Mouse (Mus musculus): ENCODE results near the gene Mchr1. TPM values are rescaled to one million over a fixed set of nuclear protein-coding genes. Genes with fewer than 3 reads are reported as not detected.

The Mchr1 gene
- polyA plus RNA-seq, 1 experiment from 2014 or later = 0.09 TPM

DNA sequence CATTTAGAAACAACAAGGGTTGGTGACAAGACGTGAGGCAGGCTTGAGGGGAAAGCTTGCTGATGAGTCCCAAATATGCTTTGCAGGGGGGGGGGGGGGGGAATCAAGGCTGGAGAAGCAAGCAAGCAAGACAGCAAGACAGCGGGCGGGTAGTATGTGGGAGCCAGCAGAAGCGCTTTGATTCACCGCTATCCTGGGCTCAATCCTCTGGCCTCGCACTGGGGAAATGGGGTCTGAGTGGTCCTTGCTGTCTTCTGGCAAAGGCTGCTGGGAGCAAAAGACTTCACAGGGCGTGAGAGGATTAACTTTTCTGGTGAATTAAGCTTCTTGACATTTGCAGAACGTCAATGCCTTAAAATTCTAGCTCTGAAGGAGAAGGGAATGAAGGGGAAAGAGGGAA lies 763 bp downstream of the Mchr1 start:
- H3K4me3 ChIP-seq (ENCODE audit: low read depth, low read length) = peak overlapping the region; percentile 34
- H3K27ac ChIP-seq (ENCODE audit: low read depth, low read length) = no peak overlapping the region
- peaks cover 2% of the 10 kb centered on the region for H3K27me3 ChIP-seq (ENCODE audit: control insufficient read depth, insufficient read depth, low read length)
- peaks cover 2% of the 10 kb centered on the region; the same call in 1 of the 2 replicates for H3K4me1 ChIP-seq (replicated peaks; ENCODE audit: control insufficient read depth, insufficient read depth, low read length)
- peak overlapping the region; percentile 87 for H3K4me2 ChIP-seq (replicated peaks; ENCODE audit: low read depth, low read length)
- no peak overlapping the region; the same call in 1 of the 2 replicates for H3K9ac ChIP-seq (ENCODE audit: low read depth, low read length)
- H3K36me3 ChIP-seq (ENCODE audit: control insufficient read depth, insufficient read depth, low read length) = no peaks in the 10 kb centered on the region
- WGBS = 7% methylated on average over 8 of the region's 8 CpGs
- H3K9me3 ChIP-seq (ENCODE audit: control insufficient read depth, low read length) = no peaks in the 10 kb centered on the region
- DNase-seq (ENCODE audit: low spot score) (no peak), ATAC-seq (ENCODE audit: low FRiP score) (no peak)

DNA sequence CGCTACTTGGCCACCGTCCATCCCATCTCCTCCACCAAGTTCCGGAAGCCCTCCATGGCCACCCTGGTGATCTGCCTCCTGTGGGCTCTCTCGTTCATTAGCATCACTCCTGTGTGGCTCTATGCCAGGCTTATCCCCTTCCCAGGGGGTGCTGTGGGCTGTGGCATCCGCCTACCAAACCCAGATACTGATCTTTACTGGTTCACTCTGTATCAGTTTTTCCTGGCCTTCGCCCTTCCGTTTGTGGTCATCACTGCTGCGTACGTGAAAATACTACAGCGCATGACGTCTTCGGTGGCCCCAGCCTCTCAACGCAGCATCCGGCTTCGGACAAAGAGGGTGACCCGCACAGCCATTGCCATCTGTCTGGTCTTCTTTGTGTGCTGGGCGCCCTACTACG lies 2.2 kb downstream of the Mchr1 start:
- Histone ChIP-seq H3K27me3 (ENCODE audit: control insufficient read depth, insufficient read depth, low read length) (peaks cover 2% of the 10 kb centered on the region), H3K27ac (ENCODE audit: low read depth, low read length) (no peak overlapping the region), H3K4me3 (ENCODE audit: low read depth, low read length) (no peak overlapping the region), H3K4me1 (replicated peaks; ENCODE audit: control insufficient read depth, insufficient read depth, low read length) (peaks cover 2% of the 10 kb centered on the region; the same call in 1 of the 2 replicates), H3K4me2 (replicated peaks; ENCODE audit: low read depth, low read length) (no peak overlapping the region), H3K9ac (ENCODE audit: low read depth, low read length) (no peak overlapping the region), H3K36me3 (ENCODE audit: control insufficient read depth, insufficient read depth, low read length) (no peaks in the 10 kb centered on the region), H3K9me3 (ENCODE audit: control insufficient read depth, low read length) (no peaks in the 10 kb centered on the region)
- DNase-seq (ENCODE audit: low spot score) (no peak), ATAC-seq (ENCODE audit: low FRiP score) (no peak)
- 93% methylated on average over 18 of the region's 18 CpGs for WGBS

DNA sequence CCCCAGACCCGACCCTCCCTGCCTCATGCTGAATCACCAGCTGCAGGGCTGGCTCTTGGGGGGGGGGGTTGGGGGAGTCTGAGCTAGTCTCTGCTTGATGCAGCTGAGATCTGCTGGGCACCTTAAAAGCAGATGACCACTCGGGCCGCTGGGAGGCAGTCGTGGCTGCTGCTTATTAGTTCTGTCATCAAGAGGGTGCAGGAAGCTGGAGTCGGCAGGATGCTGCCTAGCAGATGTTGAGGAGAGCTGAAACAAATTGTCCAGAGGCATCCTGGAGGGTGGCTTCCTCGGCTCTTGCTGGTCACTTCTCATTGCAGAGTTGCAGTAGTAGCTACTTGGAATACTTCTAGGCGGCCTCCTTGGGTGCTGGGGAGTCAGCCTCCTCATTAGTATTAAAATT lies 4.0 kb downstream of the Mchr1 start:
- no peak overlapping the region for H3K4me2 ChIP-seq (replicated peaks; ENCODE audit: low read depth, low read length)
- ATAC-seq (ENCODE audit: low FRiP score) = no peak
- H3K4me3 ChIP-seq (ENCODE audit: low read depth, low read length) = no peak overlapping the region
- H3K27ac ChIP-seq (ENCODE audit: low read depth, low read length) = no peak overlapping the region
- WGBS = 29% methylated on average over 7 of the region's 7 CpGs
- H3K9ac ChIP-seq (ENCODE audit: low read depth, low read length) = no peak overlapping the region
- no peaks in the 10 kb centered on the region for H3K36me3 ChIP-seq (ENCODE audit: control insufficient read depth, insufficient read depth, low read length)
- H3K4me1 ChIP-seq (replicated peaks; ENCODE audit: control insufficient read depth, insufficient read depth, low read length) = peaks cover 2% of the 10 kb centered on the region; the same call in 1 of the 2 replicates
- DNase-seq (ENCODE audit: low spot score) = peak; percentile 57
- H3K27me3 ChIP-seq (ENCODE audit: control insufficient read depth, insufficient read depth, low read length) = peaks cover 2% of the 10 kb centered on the region
- H3K9me3 ChIP-seq (ENCODE audit: control insufficient read depth, low read length) = no peaks in the 10 kb centered on the region

DNA sequence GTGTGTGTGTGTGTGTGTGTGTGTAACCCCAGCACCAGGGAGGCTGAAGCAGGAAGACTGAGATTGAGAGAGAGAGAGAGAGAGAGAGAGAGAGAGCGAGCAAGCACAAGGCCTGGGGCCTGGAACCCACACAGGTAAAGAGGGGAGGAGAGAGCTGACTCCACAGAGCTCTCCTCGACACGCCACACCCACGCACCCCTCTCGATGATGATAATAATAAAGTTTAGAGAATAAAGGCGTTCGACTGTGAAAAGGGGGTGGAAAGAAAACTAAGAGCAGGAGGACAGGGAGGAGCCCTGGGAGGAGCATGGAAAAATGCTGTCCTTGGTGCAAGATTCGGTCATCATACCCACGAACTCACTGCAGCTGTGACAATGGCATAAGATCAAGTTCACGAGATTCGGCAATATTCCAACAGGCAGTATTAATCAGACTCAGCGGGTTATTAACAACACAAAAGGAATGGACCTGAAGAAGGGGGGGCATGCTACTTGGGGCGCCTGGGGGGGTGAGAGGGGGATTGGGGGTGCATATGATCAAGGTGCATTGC lies 4.6 kb downstream of the Mchr1 start:
- ATAC-seq (ENCODE audit: low FRiP score) = no peak
- no peak for DNase-seq (ENCODE audit: low spot score)

DNA sequence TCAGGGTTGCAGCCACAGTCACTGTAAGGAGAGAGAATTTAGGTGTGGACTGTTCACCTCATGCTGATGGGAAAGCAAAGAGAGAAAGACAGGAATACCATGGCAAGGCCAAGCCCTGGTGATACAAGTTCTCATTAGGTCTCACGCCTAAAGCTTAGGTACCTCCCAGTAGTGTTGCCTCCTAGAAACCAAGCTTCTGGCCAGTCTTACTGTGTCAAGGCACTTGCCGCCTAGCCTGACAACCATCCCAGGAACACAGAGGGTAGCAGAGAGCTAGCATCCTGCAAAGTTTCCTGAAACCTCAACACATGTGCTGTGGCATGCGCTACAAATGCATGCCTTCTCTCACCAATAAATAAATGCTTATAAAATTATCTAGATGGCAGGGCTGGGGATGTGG lies 11.6 kb downstream of the Mchr1 start:
- Histone ChIP-seq H3K27ac (ENCODE audit: low read depth, low read length) (no peak overlapping the region), H3K36me3 (ENCODE audit: control insufficient read depth, insufficient read depth, low read length) (no peaks in the 10 kb centered on the region), H3K9me3 (ENCODE audit: control insufficient read depth, low read length) (no peaks in the 10 kb centered on the region), H3K9ac (ENCODE audit: low read depth, low read length) (no peak overlapping the region), H3K4me2 (replicated peaks; ENCODE audit: low read depth, low read length) (no peak overlapping the region), H3K4me1 (replicated peaks; ENCODE audit: control insufficient read depth, insufficient read depth, low read length) (no peaks in the 10 kb centered on the region), H3K4me3 (ENCODE audit: low read depth, low read length) (no peak overlapping the region), H3K27me3 (ENCODE audit: control insufficient read depth, insufficient read depth, low read length) (no peaks in the 10 kb centered on the region)
- 90% methylated on average over 3 of the region's 3 CpGs for WGBS
- ATAC-seq (ENCODE audit: low FRiP score) = no peak
- no peak for DNase-seq (ENCODE audit: low spot score)

More for the DNA sequence above, 4.6 kb downstream of the Mchr1 start:
- H3K9ac ChIP-seq (ENCODE audit: low read depth, low read length) = no peak overlapping the region
- WGBS = 75% methylated on average over 13 of the region's 13 CpGs
- H3K9me3 ChIP-seq (ENCODE audit: control insufficient read depth, low read length) = no peaks in the 10 kb centered on the region
- peaks cover 2% of the 10 kb centered on the region for H3K27me3 ChIP-seq (ENCODE audit: control insufficient read depth, insufficient read depth, low read length)
- no peak overlapping the region for H3K27ac ChIP-seq (ENCODE audit: low read depth, low read length)
- no peak overlapping the region for H3K4me3 ChIP-seq (ENCODE audit: low read depth, low read length)
- H3K4me1 ChIP-seq (replicated peaks; ENCODE audit: control insufficient read depth, insufficient read depth, low read length) = peaks cover 2% of the 10 kb centered on the region; the same call in 1 of the 2 replicates
- no peak overlapping the region for H3K4me2 ChIP-seq (replicated peaks; ENCODE audit: low read depth, low read length)
- H3K36me3 ChIP-seq (ENCODE audit: control insufficient read depth, insufficient read depth, low read length) = no peaks in the 10 kb centered on the region

DNA sequence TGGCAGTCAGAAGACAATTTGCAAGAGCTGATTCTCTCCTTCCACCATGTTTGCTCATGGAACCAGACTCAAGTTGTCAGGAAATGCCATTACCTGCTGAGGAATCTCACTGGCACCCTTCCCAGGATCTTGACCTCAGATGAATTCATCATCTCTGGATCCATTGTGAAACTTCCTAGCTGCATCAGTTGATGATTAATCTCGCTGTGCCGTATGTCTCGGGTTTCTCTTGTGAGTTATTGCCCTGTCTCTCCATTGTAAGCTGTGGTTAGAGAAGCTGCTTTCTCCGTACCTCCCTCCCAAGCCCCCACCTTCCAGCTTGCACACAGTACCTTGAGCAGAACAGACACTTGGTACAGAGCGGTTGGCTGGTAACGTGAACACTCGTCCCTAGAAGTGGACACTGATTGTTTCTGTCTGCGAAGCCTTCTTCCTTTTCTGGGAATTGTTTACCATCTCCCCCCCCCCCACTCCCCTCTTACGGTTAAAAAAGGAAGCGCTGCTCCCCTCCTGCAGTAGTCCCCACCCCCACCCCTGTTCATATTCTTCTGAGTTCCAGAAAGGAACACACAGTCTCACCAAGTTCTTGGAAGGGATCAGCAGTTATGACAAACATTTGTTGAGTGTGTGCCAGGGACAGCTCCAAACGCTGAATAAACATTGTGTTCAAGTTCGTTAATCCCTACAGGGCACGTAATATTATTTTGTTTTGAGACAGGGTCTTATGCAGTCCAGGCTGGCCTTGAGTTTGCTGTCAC lies 12.5 kb downstream of the Mchr1 start:
- Histone ChIP-seq H3K27ac (ENCODE audit: low read depth, low read length) (no peak overlapping the region), H3K9me3 (ENCODE audit: control insufficient read depth, low read length) (no peaks in the 10 kb centered on the region), H3K4me1 (replicated peaks; ENCODE audit: control insufficient read depth, insufficient read depth, low read length) (no peaks in the 10 kb centered on the region), H3K4me3 (ENCODE audit: low read depth, low read length) (no peak overlapping the region), H3K27me3 (ENCODE audit: control insufficient read depth, insufficient read depth, low read length) (no peaks in the 10 kb centered on the region), H3K9ac (ENCODE audit: low read depth, low read length) (no peak overlapping the region), H3K4me2 (replicated peaks; ENCODE audit: low read depth, low read length) (no peak overlapping the region), H3K36me3 (ENCODE audit: control insufficient read depth, insufficient read depth, low read length) (no peaks in the 10 kb centered on the region)
- DNase-seq (ENCODE audit: low spot score) (no peak), ATAC-seq (ENCODE audit: low FRiP score) (no peak)
- WGBS = 60% methylated on average over 13 of the region's 13 CpGs

DNA sequence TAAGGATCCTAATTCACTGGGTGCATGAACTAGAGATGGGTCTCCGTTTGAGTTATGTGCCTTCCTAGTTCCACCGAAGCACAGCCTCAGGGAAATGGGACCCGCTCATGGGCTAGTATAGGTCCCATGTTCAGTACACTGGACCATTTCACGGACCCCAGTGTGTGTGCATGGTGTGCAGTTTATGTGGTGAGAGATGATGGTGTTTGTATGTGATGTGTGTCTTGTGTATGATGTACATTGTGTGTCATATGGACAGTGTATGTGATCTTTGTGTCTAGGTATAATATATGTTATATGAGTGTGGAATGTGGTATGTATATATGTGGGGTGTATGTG lies 13.0 kb downstream of the Mchr1 start:
- ATAC-seq (ENCODE audit: low FRiP score) (no peak), DNase-seq (ENCODE audit: low spot score) (no peak)
- Histone ChIP-seq H3K4me1 (replicated peaks; ENCODE audit: control insufficient read depth, insufficient read depth, low read length) (no peaks in the 10 kb centered on the region), H3K27ac (ENCODE audit: low read depth, low read length) (no peak overlapping the region), H3K9ac (ENCODE audit: low read depth, low read length) (no peak overlapping the region), H3K4me3 (ENCODE audit: low read depth, low read length) (no peak overlapping the region), H3K27me3 (ENCODE audit: control insufficient read depth, insufficient read depth, low read length) (no peaks in the 10 kb centered on the region), H3K9me3 (ENCODE audit: control insufficient read depth, low read length) (no peaks in the 10 kb centered on the region), H3K36me3 (ENCODE audit: control insufficient read depth, insufficient read depth, low read length) (no peaks in the 10 kb centered on the region), H3K4me2 (replicated peaks; ENCODE audit: low read depth, low read length) (no peak overlapping the region)
- 86% methylated on average over 4 of the region's 4 CpGs for WGBS

DNA sequence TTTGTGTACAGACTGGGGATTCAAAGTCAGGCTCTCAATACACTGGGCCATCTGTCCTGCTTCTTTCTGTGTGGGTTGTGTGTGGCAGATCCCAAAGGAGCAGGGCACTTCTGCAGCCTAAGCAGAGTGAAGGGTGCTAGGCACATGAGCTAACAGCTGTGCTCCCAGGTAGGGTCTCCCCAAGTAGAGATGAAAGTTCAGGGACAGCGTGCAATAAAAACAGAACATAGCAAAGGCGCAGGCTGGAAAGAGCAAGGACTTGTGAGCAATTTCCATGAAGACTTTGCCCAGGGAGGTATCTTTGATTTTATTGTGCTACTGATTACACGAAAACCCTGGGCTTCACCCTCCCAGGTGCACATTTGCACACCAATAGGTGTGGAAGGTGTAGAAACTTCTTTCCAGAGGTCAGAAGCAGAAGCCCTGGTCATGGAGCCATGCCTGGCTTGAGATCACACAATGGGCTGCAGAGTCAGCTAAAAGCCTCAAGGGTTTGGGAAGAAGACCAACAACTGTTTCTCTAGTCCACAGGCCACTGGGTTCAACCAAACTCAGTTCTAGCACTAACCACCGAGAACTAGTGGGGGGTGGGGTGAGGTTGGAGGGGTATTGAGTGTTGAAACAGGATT lies 13.8 kb downstream of the Mchr1 start:
- ATAC-seq (ENCODE audit: low FRiP score) (no peak), DNase-seq (ENCODE audit: low spot score) (no peak)
- WGBS = 89% methylated on average over 4 of the region's 4 CpGs
- H3K4me1 ChIP-seq (replicated peaks; ENCODE audit: control insufficient read depth, insufficient read depth, low read length) = no peaks in the 10 kb centered on the region
- no peak overlapping the region for H3K9ac ChIP-seq (ENCODE audit: low read depth, low read length)
- H3K27ac ChIP-seq (ENCODE audit: low read depth, low read length) = no peak overlapping the region
- H3K9me3 ChIP-seq (ENCODE audit: control insufficient read depth, low read length) = no peaks in the 10 kb centered on the region
- no peaks in the 10 kb centered on the region for H3K27me3 ChIP-seq (ENCODE audit: control insufficient read depth, insufficient read depth, low read length)
- no peaks in the 10 kb centered on the region for H3K36me3 ChIP-seq (ENCODE audit: control insufficient read depth, insufficient read depth, low read length)
- no peak overlapping the region for H3K4me2 ChIP-seq (replicated peaks; ENCODE audit: low read depth, low read length)
- no peak overlapping the region for H3K4me3 ChIP-seq (ENCODE audit: low read depth, low read length)
